Mouse (Mus musculus): ENCODE measurements around the gene Fggy. TPM values are rescaled to one million over a fixed set of nuclear protein-coding genes. Genes with fewer than 3 reads are reported as not detected.

Fggy gene
- polyA plus RNA-seq, 1 experiment from 2014 or later, result 11.1 TPM

DNA sequence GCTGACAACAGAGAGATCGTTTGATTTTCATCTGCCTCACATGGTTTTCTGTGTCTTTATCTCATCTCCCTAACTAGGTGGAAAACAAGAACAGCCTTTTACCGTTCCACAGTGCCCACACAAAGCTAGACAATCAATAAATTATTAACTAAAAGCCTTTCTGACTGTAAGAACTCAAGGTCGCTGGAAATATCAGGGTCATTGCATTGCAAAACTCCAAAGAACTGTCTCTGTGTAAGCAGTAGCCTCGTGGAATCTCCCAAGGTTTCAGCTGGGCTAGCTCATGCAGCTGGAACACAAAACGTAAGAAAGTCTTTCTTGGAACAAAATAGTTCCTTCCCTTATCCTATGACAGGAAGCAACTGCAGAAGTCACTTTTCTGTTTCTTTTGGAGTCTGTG, 180.9 kb downstream of the Fggy start:
- Histone ChIP-seq H3K9ac (ENCODE audit: low read depth, low read length) (no peak overlapping the region), H3K9me3 (ENCODE audit: control insufficient read depth, low read length) (no peaks in the 10 kb centered on the region), H3K27me3 (ENCODE audit: control insufficient read depth, insufficient read depth, low read length) (no peaks in the 10 kb centered on the region), H3K4me3 (ENCODE audit: low read depth, low read length) (no peak overlapping the region), H3K36me3 (ENCODE audit: control insufficient read depth, insufficient read depth, low read length) (no peaks in the 10 kb centered on the region), H3K4me1 (replicated peaks; ENCODE audit: control insufficient read depth, insufficient read depth, low read length) (no peaks in the 10 kb centered on the region), H3K27ac (ENCODE audit: low read depth, low read length) (no peak overlapping the region; the same call in 1 of the 2 replicates), H3K4me2 (replicated peaks; ENCODE audit: low read depth, low read length) (no peak overlapping the region)
- ATAC-seq (ENCODE audit: low FRiP score) (no peak), DNase-seq (ENCODE audit: low spot score) (no peak)
- WGBS, result 31% methylated on average over 5 of the region's 5 CpGs

DNA sequence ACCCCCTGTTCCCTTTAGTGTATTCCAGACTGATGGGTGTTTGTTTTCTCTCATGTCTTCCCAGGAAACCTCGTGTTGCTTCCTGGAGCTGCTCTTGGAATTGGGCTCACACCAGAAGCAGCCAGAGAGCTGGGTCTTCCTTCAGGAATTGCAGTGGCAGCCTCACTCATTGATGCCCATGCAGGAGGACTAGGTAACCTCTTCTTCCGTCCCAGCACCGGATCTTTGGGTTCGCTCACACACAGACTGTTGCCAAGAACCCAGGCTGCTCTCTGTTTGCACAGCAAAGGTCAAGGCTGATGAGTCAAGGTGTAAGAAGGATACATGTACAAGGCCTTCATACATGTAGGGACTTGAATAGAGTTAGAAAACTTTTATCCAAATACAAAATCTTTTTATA, 181.4 kb downstream of the Fggy start:
- Histone ChIP-seq H3K4me3 (ENCODE audit: low read depth, low read length) (no peak overlapping the region), H3K27me3 (ENCODE audit: control insufficient read depth, insufficient read depth, low read length) (no peaks in the 10 kb centered on the region), H3K9me3 (ENCODE audit: control insufficient read depth, low read length) (no peaks in the 10 kb centered on the region), H3K36me3 (ENCODE audit: control insufficient read depth, insufficient read depth, low read length) (no peaks in the 10 kb centered on the region), H3K9ac (ENCODE audit: low read depth, low read length) (no peak overlapping the region), H3K27ac (ENCODE audit: low read depth, low read length) (no peak overlapping the region), H3K4me2 (replicated peaks; ENCODE audit: low read depth, low read length) (no peak overlapping the region), H3K4me1 (replicated peaks; ENCODE audit: control insufficient read depth, insufficient read depth, low read length) (no peaks in the 10 kb centered on the region)
- DNase-seq (ENCODE audit: low spot score) (no peak), ATAC-seq (ENCODE audit: low FRiP score) (no peak)
- 65% methylated on average over 4 of the region's 4 CpGs for whole genome bisulfite sequencing

DNA sequence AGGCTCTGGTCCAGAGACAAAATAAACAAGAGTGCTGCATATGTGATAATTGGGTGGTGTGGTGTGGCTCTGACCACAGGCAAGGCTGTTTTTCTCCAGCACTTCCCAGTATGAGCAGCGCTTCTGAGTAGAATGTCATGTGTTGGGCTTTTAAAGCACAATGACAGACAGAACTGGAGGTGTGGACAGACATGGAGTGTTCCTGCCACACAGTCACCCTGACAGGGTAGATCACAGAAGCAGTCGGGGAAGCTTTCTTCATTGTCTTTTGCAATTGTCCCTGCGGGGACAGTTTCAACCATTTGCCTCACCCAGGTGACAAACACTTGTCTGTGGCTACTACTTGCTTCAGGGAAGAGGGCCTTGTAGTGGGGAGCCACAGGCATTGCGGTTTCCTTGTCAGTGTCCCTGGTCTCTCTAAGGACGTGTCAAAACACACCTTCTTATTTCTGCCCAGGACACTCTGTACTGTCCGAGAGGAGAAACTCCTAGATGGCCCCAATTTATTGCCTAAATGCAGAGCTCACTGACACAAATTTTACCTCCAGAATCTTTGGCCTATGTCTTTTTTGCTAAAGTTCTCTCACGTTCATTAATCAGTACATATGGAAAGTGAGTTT, 183.9 kb downstream of the Fggy start:
- H3K9me3 ChIP-seq (ENCODE audit: control insufficient read depth, low read length), result no peaks in the 10 kb centered on the region
- DNase-seq (ENCODE audit: low spot score) (no peak), ATAC-seq (ENCODE audit: low FRiP score) (no peak)
- no peak overlapping the region for H3K4me3 ChIP-seq (ENCODE audit: low read depth, low read length)
- H3K36me3 ChIP-seq (ENCODE audit: control insufficient read depth, insufficient read depth, low read length), result no peaks in the 10 kb centered on the region
- H3K9ac ChIP-seq (ENCODE audit: low read depth, low read length), result no peak overlapping the region
- H3K27me3 ChIP-seq (ENCODE audit: control insufficient read depth, insufficient read depth, low read length), result no peaks in the 10 kb centered on the region
- no peaks in the 10 kb centered on the region for H3K4me1 ChIP-seq (replicated peaks; ENCODE audit: control insufficient read depth, insufficient read depth, low read length)
- H3K27ac ChIP-seq (ENCODE audit: low read depth, low read length), result no peak overlapping the region
- no peak overlapping the region for H3K4me2 ChIP-seq (replicated peaks; ENCODE audit: low read depth, low read length)
- 77% methylated on average over 7 of the region's 7 CpGs for WGBS

DNA sequence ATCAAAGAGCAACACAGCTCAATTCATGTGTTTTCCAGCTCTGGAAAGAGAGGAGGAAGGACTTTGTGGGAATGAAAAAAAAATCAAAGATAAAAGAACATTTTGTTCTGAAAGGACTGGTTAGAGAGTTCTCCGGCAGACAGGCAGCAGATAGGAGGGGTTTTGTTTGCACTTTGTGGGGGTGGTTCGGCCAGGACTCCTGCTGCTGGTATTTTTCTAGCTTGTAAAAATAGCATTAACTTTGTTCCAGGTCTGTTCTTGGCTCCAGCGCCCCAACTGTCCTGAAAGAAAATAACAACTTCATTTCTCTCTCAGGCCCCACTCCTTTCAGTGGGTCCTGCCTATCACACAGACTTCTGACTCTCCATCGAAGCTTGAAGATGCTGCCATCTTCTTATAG, 185.7 kb downstream of the Fggy start:
- Histone ChIP-seq H3K4me3 (ENCODE audit: low read depth, low read length) (no peak overlapping the region), H3K36me3 (ENCODE audit: control insufficient read depth, insufficient read depth, low read length) (no peaks in the 10 kb centered on the region), H3K4me2 (replicated peaks; ENCODE audit: low read depth, low read length) (no peak overlapping the region), H3K9ac (ENCODE audit: low read depth, low read length) (no peak overlapping the region), H3K9me3 (ENCODE audit: control insufficient read depth, low read length) (no peaks in the 10 kb centered on the region), H3K27me3 (ENCODE audit: control insufficient read depth, insufficient read depth, low read length) (no peaks in the 10 kb centered on the region), H3K27ac (ENCODE audit: low read depth, low read length) (no peak overlapping the region), H3K4me1 (replicated peaks; ENCODE audit: control insufficient read depth, insufficient read depth, low read length) (no peaks in the 10 kb centered on the region)
- DNase-seq (ENCODE audit: low spot score) (no peak), ATAC-seq (ENCODE audit: low FRiP score) (no peak)
- WGBS, result 43% methylated on average over 4 of the region's 4 CpGs

DNA sequence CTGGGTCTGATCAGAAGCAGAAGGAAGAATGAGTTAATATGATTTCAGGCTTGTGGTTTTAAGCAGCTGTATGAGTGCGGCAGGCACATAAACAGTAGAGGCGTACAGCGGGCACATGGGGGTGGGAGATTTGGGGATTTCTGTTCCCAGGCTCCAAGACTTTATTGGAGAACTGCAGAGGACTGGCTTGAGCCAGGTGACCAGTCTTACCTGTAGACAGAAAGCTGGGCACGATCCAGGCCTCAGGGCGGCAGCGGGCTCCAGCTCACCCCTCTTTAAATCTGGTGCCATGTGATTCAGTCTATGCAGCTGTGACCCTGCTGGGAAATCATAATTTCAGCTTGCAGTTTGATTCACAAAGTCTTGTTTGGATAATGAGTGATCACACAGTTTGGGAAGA, 189.6 kb downstream of the Fggy start:
- Histone ChIP-seq H3K27ac (ENCODE audit: low read depth, low read length) (no peak overlapping the region), H3K4me1 (replicated peaks; ENCODE audit: control insufficient read depth, insufficient read depth, low read length) (no peaks in the 10 kb centered on the region), H3K4me3 (ENCODE audit: low read depth, low read length) (no peak overlapping the region), H3K9me3 (ENCODE audit: control insufficient read depth, low read length) (no peaks in the 10 kb centered on the region), H3K27me3 (ENCODE audit: control insufficient read depth, insufficient read depth, low read length) (no peaks in the 10 kb centered on the region), H3K4me2 (replicated peaks; ENCODE audit: low read depth, low read length) (no peak overlapping the region), H3K36me3 (ENCODE audit: control insufficient read depth, insufficient read depth, low read length) (no peaks in the 10 kb centered on the region), H3K9ac (ENCODE audit: low read depth, low read length) (no peak overlapping the region)
- no peak for DNase-seq (ENCODE audit: low spot score)
- 95% methylated on average over 6 of the region's 6 CpGs for WGBS
- no peak for ATAC-seq (ENCODE audit: low FRiP score)

DNA sequence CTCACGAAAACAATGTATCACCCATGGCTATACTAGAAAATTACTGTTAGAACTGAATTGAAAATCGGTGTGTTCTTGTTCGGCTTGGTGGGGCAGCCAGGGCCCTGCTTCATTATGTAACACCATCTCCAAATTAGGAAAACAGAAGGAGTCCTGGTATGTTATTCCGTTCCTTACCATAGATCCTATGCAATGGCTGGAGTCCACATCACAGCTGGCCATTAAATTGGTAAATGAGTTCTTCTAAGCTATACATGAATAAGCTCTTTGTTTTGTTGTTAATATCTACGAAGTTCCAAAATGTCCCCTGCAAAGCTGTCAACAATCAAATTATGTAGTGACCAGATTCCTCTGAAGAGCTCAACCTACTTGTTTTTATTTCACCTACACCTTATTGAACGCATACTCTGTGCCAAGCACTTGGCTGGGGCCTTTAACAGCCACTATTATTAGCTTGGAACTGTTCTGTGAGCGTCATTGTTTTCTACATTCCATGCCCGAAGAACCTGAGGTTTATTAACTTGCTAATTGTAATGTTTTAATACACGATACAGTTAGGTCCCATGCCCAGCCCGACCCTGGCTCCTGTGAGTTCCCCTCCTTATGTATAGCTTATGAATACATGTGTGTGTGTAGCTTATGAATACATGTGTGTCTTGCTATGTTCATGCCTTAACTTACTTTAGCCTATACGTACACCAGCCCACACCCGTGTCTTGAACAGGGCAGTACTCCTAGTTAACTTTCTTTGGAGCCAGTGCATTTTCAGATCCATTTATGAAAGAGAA, 190.3 kb downstream of the Fggy start:
- WGBS, result 85% methylated on average over 12 of the region's 12 CpGs
- no peaks in the 10 kb centered on the region for H3K36me3 ChIP-seq (ENCODE audit: control insufficient read depth, insufficient read depth, low read length)
- no peak overlapping the region for H3K9ac ChIP-seq (ENCODE audit: low read depth, low read length)
- no peak overlapping the region for H3K4me2 ChIP-seq (replicated peaks; ENCODE audit: low read depth, low read length)
- ATAC-seq (ENCODE audit: low FRiP score) (no peak), DNase-seq (ENCODE audit: low spot score) (no peak)
- no peak overlapping the region for H3K27ac ChIP-seq (ENCODE audit: low read depth, low read length)
- H3K9me3 ChIP-seq (ENCODE audit: control insufficient read depth, low read length), result no peaks in the 10 kb centered on the region
- H3K4me1 ChIP-seq (replicated peaks; ENCODE audit: control insufficient read depth, insufficient read depth, low read length), result no peaks in the 10 kb centered on the region
- no peak overlapping the region for H3K4me3 ChIP-seq (ENCODE audit: low read depth, low read length)
- H3K27me3 ChIP-seq (ENCODE audit: control insufficient read depth, insufficient read depth, low read length), result no peaks in the 10 kb centered on the region

DNA sequence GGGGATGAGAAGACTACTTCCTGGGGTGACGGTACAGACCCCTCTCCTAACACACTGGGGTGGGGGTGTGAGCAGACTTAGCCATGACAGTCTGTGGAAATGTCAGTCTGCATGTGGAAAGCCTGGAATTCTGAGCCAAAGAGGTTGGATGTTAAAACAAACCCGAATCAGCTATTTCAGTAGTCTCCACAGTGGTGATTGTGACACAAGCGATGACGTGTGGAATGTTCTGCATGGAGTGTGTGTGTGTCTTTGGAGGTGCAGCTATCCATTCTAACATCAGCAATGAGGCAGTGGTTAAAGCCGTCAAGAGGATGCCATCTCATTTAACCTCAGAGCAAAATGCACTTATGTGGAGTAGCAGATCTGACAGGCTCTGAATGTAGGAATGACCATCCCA, 192.9 kb downstream of the Fggy start:
- no peak overlapping the region for H3K4me3 ChIP-seq (ENCODE audit: low read depth, low read length)
- H3K9me3 ChIP-seq (ENCODE audit: control insufficient read depth, low read length), result no peaks in the 10 kb centered on the region
- no peak overlapping the region for H3K9ac ChIP-seq (ENCODE audit: low read depth, low read length)
- no peaks in the 10 kb centered on the region for H3K27me3 ChIP-seq (ENCODE audit: control insufficient read depth, insufficient read depth, low read length)
- no peak for DNase-seq (ENCODE audit: low spot score)
- no peak overlapping the region for H3K4me2 ChIP-seq (replicated peaks; ENCODE audit: low read depth, low read length)
- H3K36me3 ChIP-seq (ENCODE audit: control insufficient read depth, insufficient read depth, low read length), result no peaks in the 10 kb centered on the region
- WGBS, result 91% methylated on average over 5 of the region's 5 CpGs
- no peak overlapping the region for H3K27ac ChIP-seq (ENCODE audit: low read depth, low read length)
- H3K4me1 ChIP-seq (replicated peaks; ENCODE audit: control insufficient read depth, insufficient read depth, low read length), result no peaks in the 10 kb centered on the region
- no peak for ATAC-seq (ENCODE audit: low FRiP score)

DNA sequence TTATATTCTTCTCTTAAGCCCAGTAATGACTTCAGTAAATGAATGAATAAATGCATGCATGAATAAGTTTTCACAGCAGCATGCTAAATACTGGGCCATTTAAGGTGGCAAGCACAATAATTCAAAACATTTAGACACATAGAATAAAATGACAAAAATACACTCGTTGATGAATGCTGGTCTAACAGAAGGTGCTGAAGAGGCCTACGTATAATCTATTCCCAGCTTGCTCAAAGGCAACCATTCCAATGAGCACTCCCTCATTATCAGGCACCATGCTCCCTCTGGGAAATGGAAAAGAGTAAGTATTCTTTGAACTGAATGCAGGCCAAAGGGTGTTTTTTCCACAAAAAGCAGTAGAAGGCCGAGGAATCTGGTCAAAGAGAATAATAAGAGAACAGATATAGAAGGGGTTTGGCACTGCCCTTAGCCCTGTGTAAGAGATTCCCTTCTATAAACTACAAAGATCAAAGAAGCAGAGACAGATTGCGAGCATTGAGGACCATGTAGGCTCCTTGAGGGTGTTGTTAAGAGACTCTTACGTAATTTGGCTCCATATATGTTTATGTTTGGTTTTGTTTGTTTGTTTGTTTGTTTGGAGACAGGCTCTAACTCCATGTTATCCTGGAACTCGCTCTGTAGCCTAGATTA, 195.4 kb downstream of the Fggy start:
- Histone ChIP-seq H3K9me3 (ENCODE audit: control insufficient read depth, low read length) (no peaks in the 10 kb centered on the region), H3K4me1 (replicated peaks; ENCODE audit: control insufficient read depth, insufficient read depth, low read length) (no peaks in the 10 kb centered on the region), H3K4me2 (replicated peaks; ENCODE audit: low read depth, low read length) (no peak overlapping the region), H3K36me3 (ENCODE audit: control insufficient read depth, insufficient read depth, low read length) (no peaks in the 10 kb centered on the region), H3K27me3 (ENCODE audit: control insufficient read depth, insufficient read depth, low read length) (no peaks in the 10 kb centered on the region), H3K9ac (ENCODE audit: low read depth, low read length) (no peak overlapping the region), H3K4me3 (ENCODE audit: low read depth, low read length) (no peak overlapping the region), H3K27ac (ENCODE audit: low read depth, low read length) (no peak overlapping the region)
- WGBS, result 77% methylated on average over 6 of the region's 6 CpGs
- ATAC-seq (ENCODE audit: low FRiP score) (no peak), DNase-seq (ENCODE audit: low spot score) (no peak)
